Mouse (Mus musculus): ENCODE measurements around the gene Fgf7. TPM values are rescaled to one million over a fixed set of nuclear protein-coding genes. Genes with fewer than 3 reads are reported as not detected.

Fgf7 gene
- total and polyA plus RNA-seq, 3 experiments = 0.98 TPM; not detected in 2

GRCm38 (mm10) chr2:126053657-126054056, 19.2 kb downstream of the Fgf7 start:
- H3K4me1 ChIP-seq (ENCODE audit: insufficient read depth, low read depth, low read length) = no peaks in the 10 kb centered on the region
- H3K36me3 ChIP-seq (replicated peaks) = no peaks in the 10 kb centered on the region
- DNase-seq (ENCODE audit: low spot score) (no peak), ATAC-seq (ENCODE audit: extremely low read depth, insufficient number of reproducible peaks, low FRiP score, poor library complexity, severe bottlenecking) (no peak)
- no peak for TF ChIP-seq POLR2AphosphoS5 (IDR thresholded peaks at IDR 0.05; ENCODE audit: insufficient replicate concordance, low read depth, low read length)
- no peak for TF ChIP-seq CTCF (IDR thresholded peaks at IDR 0.05; ENCODE audit: low read depth, low read length)
- TF ChIP-seq TAL1 (conservative IDR thresholded peaks at IDR 0.05; ENCODE audit: low read depth, low read length) = no peak
- no peak for TF ChIP-seq GATA1 (IDR thresholded peaks at IDR 0.05; ENCODE audit: borderline replicate concordance, low read length)
- H3K9me3 ChIP-seq (replicated peaks) = no peaks in the 10 kb centered on the region
- peaks cover 10% of the 10 kb centered on the region for H3K27me3 ChIP-seq (ENCODE audit: insufficient read depth, low read length)
- H3K4me3 ChIP-seq (ENCODE audit: low read depth, low read length) = no peak overlapping the region

- no peaks in the 10 kb centered on the region for H3K4me1 ChIP-seq (ENCODE audit: insufficient read depth, low read depth, low read length)
- no peak for TF ChIP-seq POLR2AphosphoS5 (IDR thresholded peaks at IDR 0.05; ENCODE audit: insufficient replicate concordance, low read depth, low read length)
- no peak for TF ChIP-seq GATA1 (IDR thresholded peaks at IDR 0.05; ENCODE audit: borderline replicate concordance, low read length)
- TF ChIP-seq GATA2 (IDR thresholded peaks at IDR 0.05; ENCODE audit: borderline replicate concordance, low read depth, low read length) = no peak
- TF ChIP-seq TAL1 (conservative IDR thresholded peaks at IDR 0.05; ENCODE audit: low read depth, low read length) = no peak
- TF ChIP-seq CTCF (IDR thresholded peaks at IDR 0.05; ENCODE audit: low read depth, low read length) = no peak
- ATAC-seq (ENCODE audit: extremely low read depth, insufficient number of reproducible peaks, low FRiP score, poor library complexity, severe bottlenecking) = no peak
- DNase-seq (ENCODE audit: low spot score) = no peak
- no peaks in the 10 kb centered on the region for H3K9me3 ChIP-seq (replicated peaks)
- H3K36me3 ChIP-seq (replicated peaks) = no peaks in the 10 kb centered on the region
- H3K27me3 ChIP-seq (ENCODE audit: insufficient read depth, low read length) = peaks cover 7% of the 10 kb centered on the region
- no peak overlapping the region for H3K4me3 ChIP-seq (ENCODE audit: low read depth, low read length)
Measured at GRCm38 (mm10) chr2:126060595-126060994, 26.1 kb downstream of the Fgf7 start.

GRCm38 (mm10) chr2:126061037-126061773, 26.7 kb downstream of the Fgf7 start:
- no peaks in the 10 kb centered on the region for H3K9me3 ChIP-seq (replicated peaks)
- no peak for TF ChIP-seq TAL1 (conservative IDR thresholded peaks at IDR 0.05; ENCODE audit: low read depth, low read length)
- no peak for TF ChIP-seq CTCF (IDR thresholded peaks at IDR 0.05; ENCODE audit: low read depth, low read length)
- TF ChIP-seq GATA2 (IDR thresholded peaks at IDR 0.05; ENCODE audit: borderline replicate concordance, low read depth, low read length) = no peak
- TF ChIP-seq POLR2AphosphoS5 (IDR thresholded peaks at IDR 0.05; ENCODE audit: insufficient replicate concordance, low read depth, low read length) = no peak
- TF ChIP-seq GATA1 (IDR thresholded peaks at IDR 0.05; ENCODE audit: borderline replicate concordance, low read length) = no peak
- DNase-seq (ENCODE audit: low spot score) (no peak), ATAC-seq (ENCODE audit: extremely low read depth, insufficient number of reproducible peaks, low FRiP score, poor library complexity, severe bottlenecking) (no peak)
- peaks cover 7% of the 10 kb centered on the region for H3K27me3 ChIP-seq (ENCODE audit: insufficient read depth, low read length)
- H3K4me3 ChIP-seq (ENCODE audit: low read depth, low read length) = no peak overlapping the region
- no peaks in the 10 kb centered on the region for H3K4me1 ChIP-seq (ENCODE audit: insufficient read depth, low read depth, low read length)
- H3K36me3 ChIP-seq (replicated peaks) = no peaks in the 10 kb centered on the region

GRCm38 (mm10) chr2:126062876-126063275, 28.4 kb downstream of the Fgf7 start:
- H3K36me3 ChIP-seq (replicated peaks) = no peaks in the 10 kb centered on the region
- no peaks in the 10 kb centered on the region for H3K9me3 ChIP-seq (replicated peaks)
- no peak for TF ChIP-seq GATA2 (IDR thresholded peaks at IDR 0.05; ENCODE audit: borderline replicate concordance, low read depth, low read length)
- TF ChIP-seq CTCF (IDR thresholded peaks at IDR 0.05; ENCODE audit: low read depth, low read length) = no peak
- TF ChIP-seq POLR2AphosphoS5 (IDR thresholded peaks at IDR 0.05; ENCODE audit: insufficient replicate concordance, low read depth, low read length) = no peak
- TF ChIP-seq TAL1 (conservative IDR thresholded peaks at IDR 0.05; ENCODE audit: low read depth, low read length) = no peak
- TF ChIP-seq GATA1 (IDR thresholded peaks at IDR 0.05; ENCODE audit: borderline replicate concordance, low read length) = no peak
- ATAC-seq (ENCODE audit: extremely low read depth, insufficient number of reproducible peaks, low FRiP score, poor library complexity, severe bottlenecking) (no peak), DNase-seq (ENCODE audit: low spot score) (no peak)
- no peak overlapping the region for H3K4me3 ChIP-seq (ENCODE audit: low read depth, low read length)
- H3K4me1 ChIP-seq (ENCODE audit: insufficient read depth, low read depth, low read length) = no peaks in the 10 kb centered on the region
- peaks cover 7% of the 10 kb centered on the region for H3K27me3 ChIP-seq (ENCODE audit: insufficient read depth, low read length)

- ATAC-seq (ENCODE audit: extremely low read depth, insufficient number of reproducible peaks, low FRiP score, poor library complexity, severe bottlenecking) (no peak), DNase-seq (ENCODE audit: low spot score) (no peak)
- TF ChIP-seq POLR2AphosphoS5 (IDR thresholded peaks at IDR 0.05; ENCODE audit: insufficient replicate concordance, low read depth, low read length) = no peak
- TF ChIP-seq GATA2 (IDR thresholded peaks at IDR 0.05; ENCODE audit: borderline replicate concordance, low read depth, low read length) = no peak
- TF ChIP-seq CTCF (IDR thresholded peaks at IDR 0.05; ENCODE audit: low read depth, low read length) = no peak
- TF ChIP-seq GATA1 (IDR thresholded peaks at IDR 0.05; ENCODE audit: borderline replicate concordance, low read length) = no peak
- no peak for TF ChIP-seq TAL1 (conservative IDR thresholded peaks at IDR 0.05; ENCODE audit: low read depth, low read length)
- Histone ChIP-seq H3K36me3 (replicated peaks) (no peaks in the 10 kb centered on the region), H3K4me1 (ENCODE audit: insufficient read depth, low read depth, low read length) (no peaks in the 10 kb centered on the region), H3K9me3 (replicated peaks) (no peaks in the 10 kb centered on the region), H3K27me3 (ENCODE audit: insufficient read depth, low read length) (peaks cover 3% of the 10 kb centered on the region; the same call in 1 of the 2 replicates), H3K4me3 (ENCODE audit: low read depth, low read length) (no peak overlapping the region)
Measured at GRCm38 (mm10) chr2:126064814-126065213, 30.4 kb downstream of the Fgf7 start.

- ATAC-seq (ENCODE audit: extremely low read depth, insufficient number of reproducible peaks, low FRiP score, poor library complexity, severe bottlenecking) (no peak), DNase-seq (ENCODE audit: low spot score) (no peak)
- Histone ChIP-seq H3K4me3 (ENCODE audit: low read depth, low read length) (no peak overlapping the region), H3K4me1 (ENCODE audit: insufficient read depth, low read depth, low read length) (no peaks in the 10 kb centered on the region), H3K9me3 (replicated peaks) (no peaks in the 10 kb centered on the region), H3K27me3 (ENCODE audit: insufficient read depth, low read length) (0 out of 2 replicates have a peak, but pooled peaks cover 2% of the 10 kb centered on the region), H3K36me3 (replicated peaks) (no peaks in the 10 kb centered on the region)
- TF ChIP-seq GATA2 (IDR thresholded peaks at IDR 0.05; ENCODE audit: borderline replicate concordance, low read depth, low read length) = no peak
- no peak for TF ChIP-seq GATA1 (IDR thresholded peaks at IDR 0.05; ENCODE audit: borderline replicate concordance, low read length)
- no peak for TF ChIP-seq CTCF (IDR thresholded peaks at IDR 0.05; ENCODE audit: low read depth, low read length)
Measured at GRCm38 (mm10) chr2:126065303-126065856, 30.9 kb downstream of the Fgf7 start.

All from G1E (cell line).